Mouse (Mus musculus) limb, embryonic 11.5 days (tissue): ENCODE results near the gene Gm49403. TPM values are rescaled to one million over a fixed set of nuclear protein-coding genes. Genes with fewer than 3 reads are reported as not detected.
A peak's percentile ranks its signal among the peaks of the same experiment; 100 is the strongest.

ENCODE experiments used
- ATAC-seq: fragments of 200-750 bp; cut with Nextera tagmentation; 2 replicates; pipeline ENCODE4 v1.8.0; 2017; ENCODE audit warnings: low read depth; ENCODE audit not compliant: insufficient number of reproducible peaks, low FRiP score, low TSS enrichment
- DNase-seq: peaks from one replicate; pipeline ENCODE4 v3.0.0-alpha.2; 2015; ENCODE audit warnings: low spot score
- H3K27ac ChIP-seq: fragments of 300-500 bp; sonication (generic); replicated peaks from 2 replicates; pipeline ENCODE4 v1.5.1; 2014; ENCODE audit warnings: low read depth, mild to moderate bottlenecking, low read length
- H3K27me3 ChIP-seq: fragments of 300-500 bp; sonication (generic); 2 replicates; pipeline ENCODE4 v1.6.1; 2014; ENCODE audit warnings: mild to moderate bottlenecking, low read length, mixed read lengths; ENCODE audit not compliant: control insufficient read depth, insufficient read depth
- H3K36me3 ChIP-seq: fragments of 300-500 bp; sonication (generic); 2 replicates; pipeline ENCODE4 v1.6.1; 2014; ENCODE audit warnings: mild to moderate bottlenecking, low read length, moderate library complexity, mixed read lengths; ENCODE audit not compliant: control insufficient read depth, insufficient read depth
- H3K4me1 ChIP-seq: fragments of 300-500 bp; sonication (generic); 2 replicates; pipeline ENCODE4 v1.6.1; 2014; ENCODE audit warnings: low read length, mixed read lengths; ENCODE audit not compliant: control insufficient read depth, insufficient read depth
- H3K4me2 ChIP-seq: fragments of 300-500 bp; sonication (generic); 2 replicates; pipeline ENCODE4 v1.6.1; 2014; ENCODE audit warnings: low read depth, mild to moderate bottlenecking, moderate library complexity; ENCODE audit not compliant: severe bottlenecking
- H3K4me3 ChIP-seq: fragments of 300-500 bp; sonication (generic); 2 replicates; pipeline ENCODE4 v1.5.1; 2014; ENCODE audit warnings: low read depth, low read length
- H3K9ac ChIP-seq: fragments of 300-500 bp; sonication (generic); 2 replicates; pipeline ENCODE4 v1.6.1; 2014; ENCODE audit warnings: mild to moderate bottlenecking, low read length
- H3K9me3 ChIP-seq: fragments of 300-500 bp; sonication (generic); 2 replicates; pipeline ENCODE4 v1.6.1; 2016; ENCODE audit warnings: low read length; ENCODE audit not compliant: control insufficient read depth
- whole genome bisulfite sequencing: fragments of 180-500 bp; shearing (Covaris S2); extraction: QIAGEN DNeasy Blood & Tissue Kit; methylation state at CpG from one replicate; pipeline ENCODE4 v1.1.7; 2014; 5-methylcytosine and 5-hydroxymethylcytosine counted together
- microRNA-seq: library from miRNA; unstranded; fragments of <30 nt; microRNA quantifications from one replicate; pipeline ENCODE4, GENCODE M21; 2016
- polyA plus RNA-seq: library from polyadenylated mRNA; unstranded; fragments of >200 nt; fragmentation: Nextera tagmentation; extraction: Ambion mirVana; gene quantifications from 2 replicates; pipeline ENCODE4 v1.2.1, GENCODE M21; 2014

Gm49403 gene
- polyA plus RNA-seq, 1 experiment from 2014 or later = not detected

GRCm38 (mm10) chr19:8929224-8930088, 45.7 kb downstream of the Gm49403 start, which contains the start of the genes Rom1 and Eml3:
TSS of gene Rom1 (minus strand) at chr19:8929356.
TSS of gene Eml3 (plus strand) at chr19:8929552.
- Histone ChIP-seq H3K9ac (peak within 1 kb of the TSS; percentile 90), H3K4me3 (peak within 1 kb of the TSS; percentile 74), H3K9me3 (no peaks in the 10 kb centered on the region), H3K4me2 (peak within 1 kb of the TSS; percentile 54), H3K27me3 (no peaks in the 10 kb centered on the region), H3K4me1 (peaks cover 9% of the 10 kb centered on the region; the same call in 1 of the 2 replicates), H3K27ac (peak within 1 kb of the TSS; percentile 43), H3K36me3 (peaks cover 13% of the 10 kb centered on the region; the same call in 1 of the 2 replicates)
- DNase-seq = peak; percentile 83
- WGBS = under 1% methylated on average over 56 of the region's 74 CpGs
- peak; percentile 83 for ATAC-seq

- no peaks in the 10 kb centered on the region for H3K27me3 ChIP-seq
- H3K4me2 ChIP-seq = peak overlapping the region; percentile 54
- 15% methylated on average over 11 of the region's 11 CpGs for WGBS
- peak overlapping the region; percentile 90 for H3K9ac ChIP-seq
- ATAC-seq (no peak), DNase-seq (no peak)
- H3K4me3 ChIP-seq = peak overlapping the region; percentile 74
- H3K4me1 ChIP-seq = peaks cover 9% of the 10 kb centered on the region; the same call in 1 of the 2 replicates
- H3K27ac ChIP-seq = no peak overlapping the region
- peaks cover 17% of the 10 kb centered on the region; the same call in 1 of the 2 replicates for H3K36me3 ChIP-seq
- no peaks in the 10 kb centered on the region for H3K9me3 ChIP-seq
Observed at GRCm38 (mm10) chr19:8930117-8930516, 46.4 kb downstream of the Gm49403 start.

- peak overlapping the region; percentile 54 for H3K4me2 ChIP-seq
- DNase-seq (no peak), ATAC-seq (no peak)
- no peaks in the 10 kb centered on the region for H3K27me3 ChIP-seq
- no peak overlapping the region for H3K27ac ChIP-seq
- H3K9ac ChIP-seq = peak overlapping the region; percentile 90
- H3K9me3 ChIP-seq = no peaks in the 10 kb centered on the region
- H3K4me3 ChIP-seq = peak overlapping the region; percentile 74; the same call in 1 of the 2 replicates
- H3K4me1 ChIP-seq = peaks cover 9% of the 10 kb centered on the region; the same call in 1 of the 2 replicates
- 81% methylated on average over 7 of the region's 7 CpGs for WGBS
- peaks cover 17% of the 10 kb centered on the region; the same call in 1 of the 2 replicates for H3K36me3 ChIP-seq
Observed at GRCm38 (mm10) chr19:8930771-8931170, 47.0 kb downstream of the Gm49403 start.

- Histone ChIP-seq H3K4me1 (peaks cover 8% of the 10 kb centered on the region), H3K36me3 (peaks cover 8% of the 10 kb centered on the region; the same call in 1 of the 2 replicates), H3K4me3 (no peak overlapping the region), H3K9ac (no peak overlapping the region), H3K4me2 (no peak overlapping the region), H3K27ac (no peak overlapping the region), H3K27me3 (no peaks in the 10 kb centered on the region), H3K9me3 (no peaks in the 10 kb centered on the region)
- ATAC-seq (no peak), DNase-seq (no peak)
- WGBS = 84% methylated on average over 2 of the region's 2 CpGs
Observed at GRCm38 (mm10) chr19:8936736-8937135, 53.0 kb downstream of the Gm49403 start.

Small RNAs within 50 kb of the gene (microRNA-seq; reads per million reads assigned to microRNA genes)
- gene Mir5136 = 0.92 reads per million

Other genes with a start within 250 kb of the Gm49403 start
- gene Chrm1, start 220.1 kb upstream of the Gm49403 start, polyA plus RNA-seq = 0.15 and 0.27 TPM in 2 replicates
- 108 and 114 TPM in 2 replicates for gene Slc3a2, start 160.6 kb upstream of the Gm49403 start, polyA plus RNA-seq
- gene Wdr74, start 148.1 kb upstream of the Gm49403 start, polyA plus RNA-seq = 92.9 and 100 TPM in 2 replicates
- 0.99 and 1.8 TPM in 2 replicates for gene 1700092M07Rik, start 143.2 kb upstream of the Gm49403 start, polyA plus RNA-seq
- gene Stx5a, start 142.5 kb upstream of the Gm49403 start, polyA plus RNA-seq = 125 and 127 TPM in 2 replicates
- 228 and 247 TPM in 2 replicates for gene Nxf1, start 126.9 kb upstream of the Gm49403 start, polyA plus RNA-seq
- gene Tmem223, start 112.9 kb upstream of the Gm49403 start, polyA plus RNA-seq = 183 and 204 TPM in 2 replicates
- 49.1 and 51.3 TPM in 2 replicates for gene Tmem179b, start 109.5 kb upstream of the Gm49403 start, polyA plus RNA-seq
- 22.5 and 23.0 TPM in 2 replicates for gene Taf6l, start 97.5 kb upstream of the Gm49403 start, polyA plus RNA-seq
- gene Polr2g, start 85.4 kb upstream of the Gm49403 start, polyA plus RNA-seq = 197 and 206 TPM in 2 replicates
- gene Zbtb3, start 81.4 kb upstream of the Gm49403 start, polyA plus RNA-seq = 4.8 and 5.0 TPM in 2 replicates
- gene Ttc9c, start 64.6 kb upstream of the Gm49403 start, polyA plus RNA-seq = 63.3 and 67.1 TPM in 2 replicates
- 6.9 and 8.0 TPM in 2 replicates for gene Hnrnpul2, start 63.9 kb upstream of the Gm49403 start, polyA plus RNA-seq
- gene AC129217.1, start 54.2 kb upstream of the Gm49403 start, polyA plus RNA-seq = not detected in 2 replicates
- gene Bscl2, start 46.5 kb upstream of the Gm49403 start, polyA plus RNA-seq = 34.1 and 35.0 TPM in 2 replicates
- 9.1 and 9.6 TPM in 2 replicates for gene Gng3, start 44.7 kb upstream of the Gm49403 start, polyA plus RNA-seq
- 0.12 and 0.47 TPM in 2 replicates for gene Lrrn4cl, start 33.2 kb upstream of the Gm49403 start, polyA plus RNA-seq
- gene Ubxn1, start 12.4 kb upstream of the Gm49403 start, polyA plus RNA-seq = 186 and 196 TPM in 2 replicates
- gene Uqcc3, start 3.0 kb upstream of the Gm49403 start, polyA plus RNA-seq = 53.5 and 60.2 TPM in 2 replicates
- gene Lbhd1, start 198 bp upstream of the Gm49403 start, polyA plus RNA-seq = 110 and 128 TPM in 2 replicates
- 127 and 132 TPM in 2 replicates for gene 1810009A15Rik, start 4.9 kb downstream of the Gm49403 start, polyA plus RNA-seq
- gene Gm49416, start 5.0 kb downstream of the Gm49403 start, polyA plus RNA-seq = 0.24 TPM in 1 of 2 replicates, not detected in the other
- 38.5 and 39.2 TPM in 2 replicates for gene Ints5, start 9.1 kb downstream of the Gm49403 start, polyA plus RNA-seq
- 111 and 122 TPM in 2 replicates for gene Ganab, start 14.1 kb downstream of the Gm49403 start, polyA plus RNA-seq
- 33.1 and 37.2 TPM in 2 replicates for gene B3gat3, start 36.4 kb downstream of the Gm49403 start, polyA plus RNA-seq
- gene Rom1, start 45.4 kb downstream of the Gm49403 start, polyA plus RNA-seq = 1.1 and 1.4 TPM in 2 replicates
- 17.9 and 18.0 TPM in 2 replicates for gene Eml3, start 45.6 kb downstream of the Gm49403 start, polyA plus RNA-seq
- gene Mta2, start 57.9 kb downstream of the Gm49403 start, polyA plus RNA-seq = 58.5 and 62.0 TPM in 2 replicates
- 33.2 and 35.2 TPM in 2 replicates for gene Tut1, start 69.9 kb downstream of the Gm49403 start, polyA plus RNA-seq
- gene Eef1g, start 83.1 kb downstream of the Gm49403 start, polyA plus RNA-seq = 567 and 588 TPM in 2 replicates
- 7.7 and 8.9 TPM in 2 replicates for gene Ahnak, start 105.4 kb downstream of the Gm49403 start, polyA plus RNA-seq
- gene Scgb1a1, start 204.0 kb downstream of the Gm49403 start, polyA plus RNA-seq = not detected in 2 replicates